Mouse (Mus musculus) natural killer cell, adult 2 months (primary cell): ENCODE results near the gene Slc10a7.
"Not testable (repeated sequence)": the region's sequence is repeated elsewhere in the genome, so short reads cannot be mapped to it uniquely, and the experiment has no call there.

Experiments used
- DNase-seq, 2 experiments: peaks; one replicate each; pipeline ENCODE4 v3.0.0; 2022; ENCODE audit warnings: low spot score in 2 of 2

Slc10a7 gene

GRCm38 (mm10) chr8:78509273-78510031 lies at the start of gene Slc10a7:
Gene Slc10a7 (plus strand): TSS chr8:78509346.
- DNase-seq: peak; percentile 56 to 76

DNA sequence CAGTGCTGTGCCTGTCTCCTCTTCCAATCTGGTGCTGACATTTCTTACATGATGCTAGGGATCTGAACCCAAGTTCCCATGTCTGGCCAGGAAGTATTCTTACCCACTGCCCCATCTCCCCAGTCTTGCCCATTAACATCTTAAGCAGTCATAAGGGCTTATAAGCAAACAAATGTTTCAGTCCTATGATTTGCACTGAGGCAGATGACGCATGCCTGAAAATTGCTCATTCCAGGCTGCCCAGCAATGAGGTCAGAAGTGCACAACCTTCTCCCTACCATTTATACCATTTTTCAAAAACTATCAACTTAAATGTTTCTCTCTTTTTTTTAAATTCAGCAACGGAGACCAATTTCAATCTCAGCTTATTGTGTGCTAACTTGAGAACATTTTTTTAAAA lies 45.2 kb upstream of the Slc10a7 start:
- no peak for DNase-seq

DNA sequence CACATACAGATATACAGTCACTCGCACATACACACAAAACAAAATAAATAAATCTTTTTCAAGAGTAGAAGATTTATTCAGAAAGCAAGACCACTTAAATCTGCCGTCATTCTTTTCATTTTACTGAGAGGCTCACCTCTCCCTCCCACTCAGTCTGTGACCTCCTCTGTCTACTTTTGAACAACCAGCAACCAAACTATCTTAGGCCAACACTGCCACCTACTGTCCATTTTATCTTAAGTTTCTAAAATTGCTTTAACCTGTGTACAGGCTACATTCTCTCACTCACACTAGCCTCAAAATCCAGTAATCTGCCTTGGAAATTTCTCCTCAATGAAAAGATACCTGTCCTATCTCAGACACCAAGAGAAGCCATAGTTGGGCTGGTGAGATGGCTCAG lies 41.3 kb upstream of the Slc10a7 start:
- DNase-seq: no peak

GRCm38 (mm10) chr8:78477051-78477829 lies 31.9 kb upstream of the Slc10a7 start:
- DNase-seq: no peak

GRCm38 (mm10) chr8:78489733-78490132 lies 19.4 kb upstream of the Slc10a7 start:
- no peak for DNase-seq

DNA sequence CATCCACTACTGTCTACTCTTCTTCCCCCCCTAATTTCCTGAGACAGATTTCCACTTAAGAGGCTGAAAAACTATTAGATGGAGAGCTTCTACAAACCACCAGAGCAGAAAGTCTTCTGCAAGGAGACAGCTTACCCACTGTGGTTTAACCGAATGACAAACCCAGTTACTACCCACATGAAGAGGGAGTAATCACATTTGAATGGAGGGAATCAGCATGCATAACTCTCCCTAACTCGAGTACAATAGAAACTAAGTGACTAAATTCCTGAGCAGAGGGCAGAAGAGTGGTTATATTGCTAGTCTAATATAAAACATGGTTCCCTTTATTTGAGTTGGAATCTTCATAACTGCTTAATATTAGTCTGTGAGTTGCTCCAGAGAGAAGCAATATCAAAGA lies 16.1 kb upstream of the Slc10a7 start:
- DNase-seq: no peak

- DNase-seq: not testable (repeated sequence)
Measured at GRCm38 (mm10) chr8:78496273-78496672, 12.9 kb upstream of the Slc10a7 start.

GRCm38 (mm10) chr8:78502706-78503105 lies 6.4 kb upstream of the Slc10a7 start:
- no peak for DNase-seq

GRCm38 (mm10) chr8:78507979-78508718 lies 997 bp upstream of the Slc10a7 start:
- peak; percentile 42 to 55 for DNase-seq

- peak; percentile 76 to 86 for DNase-seq
Measured at GRCm38 (mm10) chr8:78508719-78509272, 350 bp upstream of the Slc10a7 start, which contains the start of gene Rbmxl1. Gene Rbmxl1 (minus strand): TSS chr8:78508898.

- DNase-seq: no peak
Measured at GRCm38 (mm10) chr8:78510094-78510493, 948 bp downstream of the Slc10a7 start.

DNA sequence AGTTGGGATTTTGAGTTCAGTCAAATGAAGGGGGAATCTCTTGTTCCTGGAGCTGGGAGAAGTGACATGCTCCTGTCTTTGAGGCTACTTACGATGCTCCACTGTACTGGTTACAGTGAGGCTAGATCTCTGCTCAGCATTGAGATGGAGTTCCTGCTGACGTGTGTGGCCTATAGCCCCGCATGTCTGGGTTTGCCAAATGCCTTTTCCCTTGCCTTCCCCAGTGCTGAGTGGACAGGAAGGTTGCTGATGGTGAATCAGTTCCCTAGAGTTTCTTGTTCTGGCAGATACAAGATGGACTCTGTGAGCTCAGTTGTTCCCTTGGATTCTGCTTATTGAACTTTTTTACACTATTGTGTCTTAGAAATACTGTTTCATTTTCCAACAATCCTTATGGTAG lies 1.8 kb downstream of the Slc10a7 start:
- DNase-seq: no peak

GRCm38 (mm10) chr8:78513106-78513505 lies 4.0 kb downstream of the Slc10a7 start:
- DNase-seq: no peak

DNA sequence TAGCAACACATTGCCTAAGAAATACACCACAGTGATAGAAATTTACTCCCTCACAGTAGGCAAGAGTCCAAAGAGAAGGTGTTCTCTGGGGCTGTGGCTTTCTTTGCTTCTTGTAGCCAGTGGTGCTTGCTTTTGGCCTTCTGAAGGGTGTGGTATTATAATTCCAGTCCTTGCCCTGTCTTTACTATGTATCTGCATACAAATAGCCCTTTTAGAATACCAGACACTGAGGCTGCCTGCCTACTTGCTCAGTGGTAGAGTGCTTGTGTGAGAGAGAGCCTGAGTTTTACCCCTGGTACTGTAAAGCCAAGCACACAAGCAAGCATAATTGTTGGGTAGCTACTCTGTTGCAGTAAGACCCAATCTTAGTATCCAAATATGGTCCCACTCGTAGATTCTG lies 5.6 kb downstream of the Slc10a7 start:
- DNase-seq: no peak

DNA sequence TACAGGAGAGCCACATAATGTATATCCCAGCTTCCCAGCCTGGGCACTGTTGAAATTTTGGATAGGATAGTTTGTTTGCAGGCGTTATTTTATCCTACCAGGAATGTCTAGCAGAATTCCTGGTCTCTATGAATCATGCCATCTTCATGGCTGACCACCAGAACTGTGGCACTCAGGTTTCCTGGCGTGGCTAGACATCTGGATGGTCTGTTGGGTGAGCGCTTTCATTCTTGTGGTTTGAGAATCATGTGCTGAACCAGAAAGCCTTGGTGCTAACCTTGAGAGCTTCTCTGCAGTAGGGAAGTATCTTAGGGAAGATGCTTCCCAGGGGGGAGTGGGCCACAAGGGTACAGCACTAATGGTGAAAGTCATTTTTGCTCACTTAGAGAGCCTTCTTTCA lies 6.0 kb downstream of the Slc10a7 start:
- DNase-seq: no peak

DNA sequence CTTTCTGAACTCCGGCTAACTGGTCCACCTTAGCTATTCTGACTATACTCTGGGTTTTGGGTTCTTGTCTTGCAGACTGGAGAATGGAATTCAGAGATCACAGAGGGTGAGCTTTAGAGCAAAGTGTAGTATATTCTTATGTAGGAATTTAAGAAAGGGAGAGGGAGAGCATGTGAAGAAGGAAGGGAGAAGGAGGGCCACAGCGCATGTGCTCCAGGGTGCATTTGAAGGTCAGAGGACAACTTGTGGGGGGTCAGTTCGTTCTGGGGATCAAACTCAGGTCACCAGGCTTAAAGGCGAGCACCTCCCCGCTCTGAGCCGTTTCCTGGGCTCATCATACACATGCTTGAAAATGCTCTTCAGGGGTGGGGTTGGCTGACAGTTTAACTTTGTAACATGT lies 24.8 kb downstream of the Slc10a7 start:
- DNase-seq: no peak

- no peak for DNase-seq
Measured at GRCm38 (mm10) chr8:78536716-78537115, 27.6 kb downstream of the Slc10a7 start.

DNA sequence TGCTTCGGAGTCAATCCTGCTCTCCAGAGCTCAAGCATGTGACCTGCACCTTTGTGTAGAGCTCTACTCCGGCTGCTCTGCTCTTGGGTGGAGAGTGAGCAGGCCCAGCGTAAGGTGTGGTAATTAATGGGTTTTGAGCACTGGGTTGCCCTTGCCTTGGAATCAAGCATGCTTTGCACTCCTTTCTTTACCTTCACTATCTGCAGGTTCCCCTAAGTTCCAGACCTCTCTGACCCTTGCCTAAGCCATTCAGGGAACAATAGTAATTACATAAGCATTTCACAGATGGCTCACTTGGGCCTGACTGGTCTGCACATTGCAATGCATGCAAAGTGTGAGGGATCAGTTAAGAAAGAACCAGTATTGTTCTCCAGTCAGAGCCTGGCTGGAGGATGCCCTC lies 28.6 kb downstream of the Slc10a7 start:
- DNase-seq: no peak

DNA sequence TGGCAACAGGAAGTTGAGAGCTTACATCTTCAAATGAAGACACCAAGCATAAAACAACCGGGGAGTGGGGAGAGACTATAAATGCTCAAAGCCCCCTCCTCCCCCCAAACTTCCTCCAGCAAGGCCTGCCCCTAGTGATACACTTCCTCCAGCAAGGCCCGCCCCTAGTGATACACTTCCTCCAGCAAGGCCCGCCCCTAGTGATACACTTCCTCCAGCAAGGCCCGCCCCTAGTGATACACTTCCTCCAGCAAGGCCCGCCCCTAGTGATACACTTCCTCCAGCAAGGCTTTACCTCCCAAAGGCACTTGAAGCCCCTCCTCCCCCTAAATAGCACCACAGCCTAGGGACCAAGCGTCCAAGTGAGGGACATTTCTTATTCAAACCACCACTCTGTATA lies 33.5 kb downstream of the Slc10a7 start:
- peak in 1 of 2 experiments; percentile 9 for DNase-seq

GRCm38 (mm10) chr8:78543621-78544020 lies 34.5 kb downstream of the Slc10a7 start:
- no peak for DNase-seq

DNA sequence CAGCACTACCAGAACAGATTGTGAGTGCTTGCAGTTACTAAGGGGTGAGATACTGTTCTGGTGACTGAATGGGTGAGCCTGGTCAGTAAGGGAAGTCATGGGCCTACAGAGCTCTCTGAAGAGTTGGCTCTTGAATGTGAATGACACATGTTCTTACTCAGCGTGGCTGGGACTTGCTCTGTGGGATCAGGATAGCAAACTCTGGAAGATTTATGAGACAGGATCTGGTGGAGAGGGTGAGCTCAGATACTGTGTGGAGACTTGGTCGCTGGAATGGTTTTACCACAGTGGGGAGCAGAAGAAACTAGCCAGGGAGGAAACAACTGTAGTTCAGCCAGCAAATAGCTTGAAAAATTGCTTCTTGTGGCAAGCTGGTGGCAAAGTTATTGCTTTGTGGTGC lies 35.4 kb downstream of the Slc10a7 start:
- DNase-seq: no peak
